In genomic region chr2:31462051-31462450, GRCm38 (mm10) we compare ENCODE assay signal across 24 mouse cellular contexts. TPM values are rescaled to one million over a fixed set of nuclear protein-coding genes. Genes with fewer than 3 reads are reported as not detected.
DNase-seq lines count a peak whose midpoint lies in the region; ATAC-seq and TF ChIP-seq lines count a peak whose summit lies in the region.
"Had no signal": no experiment of that assay in that cellular context is flagged by ENCODE, and none has a peak within 500 bp of the region (broad histone marks: within the 10 kb centered on the region; RNA-seq: fewer than 3 reads in every experiment).

No protein-coding gene starts in this region.

- 25% methylated on average over 8 of the region's 8 CpGs for WGBS in liver, adult 2 months
- 27% methylated on average over 8 of the region's 8 CpGs for WGBS in liver, embryonic 14.5 days (ENCODE audit: insufficient replicate concordance)
- 45% methylated on average over 8 of the region's 8 CpGs for whole genome bisulfite sequencing in liver, postnatal 0 days (ENCODE audit: insufficient replicate concordance)
- WGBS in neural tube, embryonic 15.5 days, result 49% methylated on average over 8 of the region's 8 CpGs
- 35% methylated on average over 8 of the region's 8 CpGs for WGBS in kidney, adult 2 months

- H3K9ac ChIP-seq in liver, adult 2 months (ENCODE audit: low read depth, low read length), result no peak overlapping the region
- H3K9ac ChIP-seq in ES-Bruce4 (ENCODE audit: low read depth, poor library complexity, severe bottlenecking), result no peak overlapping the region
- no peak overlapping the region for H3K9ac ChIP-seq in liver, embryonic 14.5 days (replicated peaks)
- no peak overlapping the region for H3K9ac ChIP-seq in liver, postnatal 0 days (replicated peaks)
- H3K9ac ChIP-seq in neural tube, embryonic 15.5 days (replicated peaks), result no peak overlapping the region
- H3K9ac ChIP-seq: forebrain, embryonic 13.5 days; hindbrain, embryonic 12.5 days; hindbrain, embryonic 15.5 days had no signal

- no peak for ATAC-seq in liver, embryonic 14.5 days (ENCODE audit: insufficient read depth)
- no peak for ATAC-seq in liver, postnatal 0 days
- ATAC-seq in neural tube, embryonic 15.5 days (ENCODE audit: low FRiP score), result no peak
- ATAC-seq: activated CD4-positive, CD25-positive, alpha-beta regulatory T cell, adult 4 months; forebrain, embryonic 13.5 days; forebrain, embryonic 16.5 days had no signal

- peak; percentile 65 for DNase-seq in liver, adult 2 months (ENCODE audit: extremely low read depth, low read depth, low spot score)
- DNase-seq in liver, result no peak
- no peak for DNase-seq in liver, embryonic 14.5 days (ENCODE audit: low read depth in 3 of 3, low spot score in 3 of 3)
- DNase-seq in liver, postnatal 0 days, result no peak
- no peak for DNase-seq in cerebellum, postnatal 10 days
- DNase-seq in kidney, adult 2 months, result no peak
- DNase-seq: adrenal gland, adult 8-10 months; adrenal gland, postnatal 25 days; B cell, adult 2 months; cerebellum, adult 11-12 months; cerebellum, adult 8-10 months; cerebellum, postnatal 14 days; gastrocnemius, postnatal 10 days; heart, adult 11 months had no signal

- no peaks in the 10 kb centered on the region for H3K27me3 ChIP-seq in liver, adult 2 months (ENCODE audit: control insufficient read depth, insufficient read depth, low read length)
- no peaks in the 10 kb centered on the region for H3K27me3 ChIP-seq in ES-Bruce4 (ENCODE audit: control insufficient read depth, insufficient read depth, low read length, poor library complexity, severe bottlenecking)
- peaks cover 14% of the 10 kb centered on the region for H3K27me3 ChIP-seq in liver, embryonic 14.5 days (ENCODE audit: control insufficient read depth, insufficient read depth, low read length)
- peaks cover 6% of the 10 kb centered on the region; the same call in 1 of the 2 replicates for H3K27me3 ChIP-seq in liver, postnatal 0 days (ENCODE audit: insufficient read depth, low read length)
- peaks cover 67% of the 10 kb centered on the region for H3K27me3 ChIP-seq in neural tube, embryonic 15.5 days (replicated peaks)
- no peaks in the 10 kb centered on the region for H3K27me3 ChIP-seq in kidney, adult 2 months (replicated peaks; ENCODE audit: control insufficient read depth, insufficient read depth, low read length)
- H3K27me3 ChIP-seq: CH12.LX had no signal

- H3K9me3 ChIP-seq in ES-Bruce4 (replicated peaks; ENCODE audit: control insufficient read depth, insufficient read depth, low read length, poor library complexity, severe bottlenecking), result no peaks in the 10 kb centered on the region
- no peaks in the 10 kb centered on the region for H3K9me3 ChIP-seq in liver, embryonic 14.5 days (ENCODE audit: control insufficient read depth, low read length)
- H3K9me3 ChIP-seq in liver, postnatal 0 days (ENCODE audit: low read length), result no peaks in the 10 kb centered on the region
- H3K9me3 ChIP-seq in neural tube, embryonic 15.5 days (replicated peaks), result no peaks in the 10 kb centered on the region
- H3K9me3 ChIP-seq: forebrain, embryonic 10.5 days; forebrain, embryonic 13.5 days; hindbrain, embryonic 12.5 days; hindbrain, embryonic 15.5 days had no signal

- H3K36me3 ChIP-seq in liver, adult 2 months (ENCODE audit: control insufficient read depth, insufficient read depth, low read length), result no peaks in the 10 kb centered on the region
- H3K36me3 ChIP-seq in ES-Bruce4 (ENCODE audit: control insufficient read depth, insufficient read depth, low read length, poor library complexity, severe bottlenecking), result no peaks in the 10 kb centered on the region
- H3K36me3 ChIP-seq in liver, embryonic 14.5 days (replicated peaks; ENCODE audit: control insufficient read depth, insufficient read depth, low read depth), result no peaks in the 10 kb centered on the region
- H3K36me3 ChIP-seq in liver, postnatal 0 days (replicated peaks; ENCODE audit: insufficient read depth, low read length), result no peaks in the 10 kb centered on the region
- H3K36me3 ChIP-seq in neural tube, embryonic 15.5 days, result no peaks in the 10 kb centered on the region
- H3K36me3 ChIP-seq in kidney, adult 2 months (ENCODE audit: control insufficient read depth, insufficient read depth, low read length), result no peaks in the 10 kb centered on the region
- H3K36me3 ChIP-seq: forebrain, embryonic 10.5 days; hindbrain, embryonic 12.5 days; hindbrain, embryonic 15.5 days had no signal

- H3K27ac ChIP-seq in liver, adult 2 months (replicated peaks; ENCODE audit: insufficient read depth, low read depth, low read length), result peak overlapping the region; percentile 56; the same call in 1 of the 2 replicates
- H3K27ac ChIP-seq in ES-Bruce4 (ENCODE audit: insufficient read depth, low read length), result no peak overlapping the region
- H3K27ac ChIP-seq in liver, embryonic 14.5 days, result no peak overlapping the region
- peak overlapping the region; percentile 98 for H3K27ac ChIP-seq in liver, postnatal 0 days (ENCODE audit: low read depth)
- no peak overlapping the region for H3K27ac ChIP-seq in neural tube, embryonic 15.5 days (replicated peaks)
- H3K27ac ChIP-seq in kidney, adult 2 months (ENCODE audit: insufficient read depth, low read depth, low read length), result no peak overlapping the region
- H3K27ac ChIP-seq: forebrain, embryonic 10.5 days; forebrain, embryonic 13.5 days; hindbrain, embryonic 12.5 days; hindbrain, embryonic 15.5 days had no signal

- no peak overlapping the region for H3K4me3 ChIP-seq in liver, adult 2 months (ENCODE audit: insufficient read depth, low read depth, low read length)
- H3K4me3 ChIP-seq in ES-Bruce4 (ENCODE audit: low read depth, low read length), result peak overlapping the region; percentile 9; the same call in 1 of the 2 replicates
- no peak overlapping the region for H3K4me3 ChIP-seq in liver, embryonic 14.5 days (ENCODE audit: insufficient read depth in 1 of 2, low read depth in 2 of 2, low read length in 2 of 2)
- H3K4me3 ChIP-seq in liver, postnatal 0 days (ENCODE audit: low read depth, low read length), result no peak overlapping the region
- H3K4me3 ChIP-seq in neural tube, embryonic 15.5 days (replicated peaks), result no peak overlapping the region
- no peak overlapping the region for H3K4me3 ChIP-seq in kidney, adult 2 months (ENCODE audit: insufficient read depth, low read depth, low read length)
- H3K4me3 ChIP-seq: forebrain, embryonic 10.5 days; forebrain, embryonic 13.5 days; hindbrain, embryonic 12.5 days; hindbrain, embryonic 15.5 days had no signal

- H3K4me2 ChIP-seq in liver, embryonic 14.5 days (ENCODE audit: low read depth), result 0 out of 2 replicates have a peak overlapping the region, but pooled peaks have one; percentile 14
- H3K4me2 ChIP-seq in liver, postnatal 0 days (ENCODE audit: low read depth, low read length), result no peak overlapping the region
- no peak overlapping the region for H3K4me2 ChIP-seq in neural tube, embryonic 15.5 days
- H3K4me2 ChIP-seq: forebrain, embryonic 13.5 days; heart, embryonic 11.5 days; hindbrain, embryonic 12.5 days; hindbrain, embryonic 15.5 days had no signal

- no peak for TF ChIP-seq EP300 in ES-Bruce4 (IDR thresholded peaks at IDR 0.05; ENCODE audit: insufficient read depth, low read depth, low read length)
- TF ChIP-seq EP300 in liver, embryonic 14.5 days (IDR thresholded peaks at IDR 0.05; ENCODE audit: low read depth), result no peak
- no peak for TF ChIP-seq EP300 in liver, postnatal 0 days (IDR thresholded peaks at IDR 0.05; ENCODE audit: low read depth)

- no peak for TF ChIP-seq CTCF in liver, adult 2 months (IDR thresholded peaks at IDR 0.05; ENCODE audit: low read depth, low read length)
- no peak for TF ChIP-seq CTCF in ES-Bruce4 (IDR thresholded peaks at IDR 0.05; ENCODE audit: low read depth, low read length)
- no peak for TF ChIP-seq CTCF in liver, embryonic 14.5 days (IDR thresholded peaks at IDR 0.05; ENCODE audit: low read depth)
- no peak for TF ChIP-seq CTCF in liver, postnatal 0 days (IDR thresholded peaks at IDR 0.05; ENCODE audit: low read depth)
- no peak for TF ChIP-seq CTCF in kidney, adult 2 months (conservative IDR thresholded peaks at IDR 0.05; ENCODE audit: insufficient read depth, insufficient read length, low read depth, low read length)

- no peak for TF ChIP-seq POLR2A in liver, adult 2 months (IDR thresholded peaks at IDR 0.05; ENCODE audit: extremely low read depth, insufficient read depth, low read length)
- no peak for TF ChIP-seq POLR2A in ES-Bruce4 (IDR thresholded peaks at IDR 0.05; ENCODE audit: insufficient read depth, low read length)
- no peak for TF ChIP-seq POLR2A in kidney, adult 2 months (IDR thresholded peaks at IDR 0.05; ENCODE audit: low read depth, low read length)

- peaks cover 22% of the 10 kb centered on the region for H3K4me1 ChIP-seq in liver, adult 2 months (ENCODE audit: control insufficient read depth, insufficient read depth, low read length)
- peaks cover 2% of the 10 kb centered on the region for H3K4me1 ChIP-seq in ES-Bruce4 (ENCODE audit: control insufficient read depth, insufficient read depth, low read length)
- peaks cover 0 to 13% of the 10 kb centered on the region in 2 experiments; a peak in 2 of 4 replicates for H3K4me1 ChIP-seq in liver, embryonic 14.5 days (replicated peaks; ENCODE audit: control insufficient read depth in 2 of 2, insufficient read depth in 2 of 2, low read length in 1 of 2)
- peaks cover 23% of the 10 kb centered on the region for H3K4me1 ChIP-seq in liver, postnatal 0 days (ENCODE audit: insufficient read depth)
- H3K4me1 ChIP-seq in neural tube, embryonic 15.5 days, result peaks cover 8% of the 10 kb centered on the region
- peaks cover 16% of the 10 kb centered on the region; the same call in 1 of the 2 replicates for H3K4me1 ChIP-seq in kidney, adult 2 months (ENCODE audit: control insufficient read depth, insufficient read depth, low read length)

- H3K79me2 ChIP-seq in liver, adult 2 months (ENCODE audit: control insufficient read depth, insufficient read depth, low read length), result no peaks in the 10 kb centered on the region

RNA-seq across cellular contexts. Expression of gene Ass1, which starts 8.0 kb away (rescaled TPM):
- total RNA-seq in liver, adult 2 months (2014; rRNA removed), result 3,064 and 4,344 TPM in 2 replicates
- polyA plus RNA-seq in liver, adult 2 months (2012; rRNA removed), result 3,470 and 3,993 TPM in 2 replicates
- 168 and 176 TPM in 2 replicates for polyA plus RNA-seq in ES-Bruce4 (2011; ENCODE audit: insufficient read depth, insufficient read length, low read depth, missing spikeins)
- 53.3 and 64.7 TPM in 2 replicates for polyA plus RNA-seq in liver, embryonic 14.5 days (2012; rRNA removed)
- 86.7 and 97.2 TPM in 2 replicates for polyA plus RNA-seq in liver, embryonic 14.5 days (2014; fragmentation: Nextera tagmentation; extraction: Ambion mirVana)
- 853 and 957 TPM in 2 replicates for polyA plus RNA-seq in liver, postnatal 0 days (2015; fragmentation: Nextera tagmentation; extraction: Ambion mirVana)
- polyA plus RNA-seq in neural tube, embryonic 15.5 days (2015; fragmentation: Nextera tagmentation; extraction: Ambion mirVana), result 9.1 and 21.3 TPM in 2 replicates
- polyA plus RNA-seq in kidney, adult 2 months (2012; rRNA removed), result 2,247 and 2,656 TPM in 2 replicates

Comparison
In these comparisons a context has a peak if more than half of its experiments do, and no peak if none do; other contexts are left out.
1. H3K27ac ChIP-seq: peak in liver, adult 2 months (single experiment) and liver, postnatal 0 days (single experiment); none in ES-Bruce4 (single experiment), liver, embryonic 14.5 days (single experiment), neural tube, embryonic 15.5 days (single experiment) and kidney, adult 2 months (single experiment).